Mouse (Mus musculus) liver, postnatal 0 days (tissue): ENCODE results near the gene Socs2. TPM values are rescaled to one million over a fixed set of nuclear protein-coding genes. Genes with fewer than 3 reads are reported as not detected.

ENCODE experiments used
- ATAC-seq: fragments of 200-750 bp; cut with Nextera tagmentation; 2 replicates; pipeline ENCODE4 v1.8.0; 2017; ENCODE audit warnings: mild to moderate bottlenecking, moderate library complexity
- DNase-seq: peaks from one replicate; pipeline ENCODE4 v3.0.0-alpha.2; 2016
- H3K27ac ChIP-seq: fragments of 300-500 bp; sonication (generic); 2 replicates; pipeline ENCODE4 v1.5.1; 2014; ENCODE audit warnings: antibody characterized with exemption, moderate library complexity, mild to moderate bottlenecking, low read depth
- H3K27me3 ChIP-seq: fragments of 300-500 bp; sonication (generic); 2 replicates; pipeline ENCODE4 v1.6.1; 2014; ENCODE audit warnings: low read length, control low read depth, mixed read lengths; ENCODE audit not compliant: insufficient read depth
- H3K36me3 ChIP-seq: fragments of 300-500 bp; sonication (generic); replicated peaks from 2 replicates; pipeline ENCODE4 v1.6.1; 2014; ENCODE audit warnings: mild to moderate bottlenecking, control low read depth, low read length, moderate library complexity, mixed read lengths; ENCODE audit not compliant: insufficient read depth
- H3K4me1 ChIP-seq: fragments of 300-500 bp; sonication (generic); 2 replicates; pipeline ENCODE4 v1.6.1; 2014; ENCODE audit warnings: antibody characterized with exemption, mild to moderate bottlenecking, control low read depth; ENCODE audit not compliant: insufficient read depth
- H3K4me2 ChIP-seq: fragments of 300-500 bp; sonication (generic); 2 replicates; pipeline ENCODE4 v1.6.1; 2014; ENCODE audit warnings: low read depth, mild to moderate bottlenecking, low read length, moderate library complexity, mixed read lengths
- H3K4me3 ChIP-seq: fragments of 300-500 bp; sonication (generic); 2 replicates; pipeline ENCODE4 v1.5.1; 2014; ENCODE audit warnings: low read depth, low read length
- H3K9ac ChIP-seq: fragments of 300-500 bp; sonication (generic); replicated peaks from 2 replicates; pipeline ENCODE4 v1.6.1; 2014; ENCODE audit warnings: mild to moderate bottlenecking, moderate library complexity
- H3K9me3 ChIP-seq: fragments of 300-500 bp; sonication (generic); 2 replicates; pipeline ENCODE4 v1.6.1; 2016; ENCODE audit warnings: mild to moderate bottlenecking, control low read depth, low read length, mixed read lengths
- CTCF ChIP-seq: sonication (generic); IDR thresholded peaks from 2 replicates; pipeline ENCODE4 v1.5.1; 2016; ENCODE audit warnings: antibody characterized with exemption, low read depth
- EP300 ChIP-seq: IDR thresholded peaks from 2 replicates; pipeline ENCODE4 v1.6.1; 2016; ENCODE audit warnings: antibody characterized with exemption, low read depth, mild to moderate bottlenecking
- WGBS: fragments of 180-500 bp; shearing (Covaris S2); extraction: QIAGEN DNeasy Blood & Tissue Kit; methylation state at CpG from one replicate; pipeline ENCODE4 v1.1.7; 2014; ENCODE audit not compliant: insufficient replicate concordance; 5-methylcytosine and 5-hydroxymethylcytosine counted together
- polyA plus RNA-seq: library from polyadenylated mRNA; unstranded; fragments of >200 nt; fragmentation: Nextera tagmentation; extraction: Ambion mirVana; gene quantifications from 2 replicates; pipeline ENCODE4 v1.2.1, GENCODE M21; 2015

Socs2 gene
- polyA plus RNA-seq, 1 experiment from 2014 or later, result 67.1 TPM

GRCm38 (mm10) chr10:95347776-95348175, 69.2 kb downstream of the Socs2 start:
- 79% methylated on average over 3 of the region's 3 CpGs for WGBS
- H3K4me3 ChIP-seq, result no peak overlapping the region
- H3K9ac ChIP-seq, result no peak overlapping the region
- no peak overlapping the region for H3K27ac ChIP-seq
- H3K27me3 ChIP-seq, result no peaks in the 10 kb centered on the region
- no peak for TF ChIP-seq EP300
- no peak for TF ChIP-seq CTCF
- no peak overlapping the region for H3K4me2 ChIP-seq
- no peaks in the 10 kb centered on the region for H3K36me3 ChIP-seq
- no peaks in the 10 kb centered on the region for H3K4me1 ChIP-seq
- 0 out of 2 replicates have a peak, but pooled peaks cover 4% of the 10 kb centered on the region for H3K9me3 ChIP-seq
- no peak for DNase-seq
- no peak for ATAC-seq

GRCm38 (mm10) chr10:95342833-95343590, 74.0 kb downstream of the Socs2 start:
- H3K4me3 ChIP-seq, result no peak overlapping the region
- no peaks in the 10 kb centered on the region for H3K27me3 ChIP-seq
- H3K9ac ChIP-seq, result no peak overlapping the region
- no peak overlapping the region for H3K4me2 ChIP-seq
- no peaks in the 10 kb centered on the region for H3K4me1 ChIP-seq
- ATAC-seq, result no peak
- DNase-seq, result no peak
- H3K36me3 ChIP-seq, result no peaks in the 10 kb centered on the region
- H3K9me3 ChIP-seq, result 0 out of 2 replicates have a peak, but pooled peaks cover 4% of the 10 kb centered on the region
- WGBS, result 77% methylated on average over 10 of the region's 10 CpGs
- TF ChIP-seq CTCF (no peak), EP300 (no peak)
- no peak overlapping the region for H3K27ac ChIP-seq

GRCm38 (mm10) chr10:95340676-95341075, 76.3 kb downstream of the Socs2 start:
- H3K4me2 ChIP-seq, result no peak overlapping the region

GRCm38 (mm10) chr10:95337589-95337988, 79.4 kb downstream of the Socs2 start:
- DNase-seq (no peak), ATAC-seq (no peak)
- Histone ChIP-seq H3K27me3 (no peaks in the 10 kb centered on the region), H3K36me3 (no peaks in the 10 kb centered on the region), H3K4me3 (no peak overlapping the region), H3K9me3 (no peaks in the 10 kb centered on the region), H3K4me2 (no peak overlapping the region), H3K4me1 (no peaks in the 10 kb centered on the region), H3K9ac (no peak overlapping the region), H3K27ac (no peak overlapping the region)
- no peak for TF ChIP-seq CTCF
- no peak for TF ChIP-seq EP300
- WGBS, result 56% methylated on average over 5 of the region's 5 CpGs

More at GRCm38 (mm10) chr10:95340676-95341075, 76.3 kb downstream of the Socs2 start:
- Histone ChIP-seq H3K9ac (no peak overlapping the region), H3K27ac (no peak overlapping the region), H3K36me3 (no peaks in the 10 kb centered on the region), H3K4me3 (no peak overlapping the region), H3K4me1 (no peaks in the 10 kb centered on the region), H3K27me3 (no peaks in the 10 kb centered on the region), H3K9me3 (0 out of 2 replicates have a peak, but pooled peaks cover 4% of the 10 kb centered on the region)
- DNase-seq (no peak), ATAC-seq (no peak)
- no peak for TF ChIP-seq CTCF
- no peak for TF ChIP-seq EP300
- WGBS, result 80% methylated on average over 4 of the region's 4 CpGs

- H3K27me3 ChIP-seq, result no peaks in the 10 kb centered on the region
- ATAC-seq (no peak), DNase-seq (no peak)
- no peak overlapping the region for H3K4me2 ChIP-seq
- no peak overlapping the region for H3K9ac ChIP-seq
- H3K9me3 ChIP-seq, result no peaks in the 10 kb centered on the region
- H3K4me1 ChIP-seq, result no peaks in the 10 kb centered on the region
- WGBS, result 38% methylated on average over 4 of the region's 4 CpGs
- H3K4me3 ChIP-seq, result no peak overlapping the region
- TF ChIP-seq EP300 (no peak), CTCF (no peak)
- H3K27ac ChIP-seq, result no peak overlapping the region
- no peaks in the 10 kb centered on the region for H3K36me3 ChIP-seq
These were observed 80.0 kb downstream of the Socs2 start for GRCm38 (mm10) chr10:95336781-95337544.

Other genes with a start within 250 kb of the Socs2 start
- 6.5 and 8.4 TPM in 2 replicates for gene Cradd, start 93.0 kb downstream of the Socs2 start, polyA plus RNA-seq
- gene Mrpl42, start 84.8 kb upstream of the Socs2 start, polyA plus RNA-seq, result 163 and 168 TPM in 2 replicates
- 92.7 and 94.2 TPM in 2 replicates for gene Ube2n, start 98.0 kb upstream of the Socs2 start, polyA plus RNA-seq
- 52.9 and 56.7 TPM in 2 replicates for gene Nudt4, start 147.0 kb upstream of the Socs2 start, polyA plus RNA-seq